Mouse (Mus musculus) MEL (cell line): Measurements from ENCODE around the gene Zmiz1. TPM values are rescaled to one million over a fixed set of nuclear protein-coding genes. Genes with fewer than 3 reads are reported as not detected.
A peak's percentile ranks its signal among the peaks of the same experiment; 100 is the strongest.

Experiments used
- DNase-seq: peaks from one replicate; pipeline ENCODE4 v3.0.0; 2011; ENCODE audit warnings: low read depth, low spot score
- H3K27ac ChIP-seq: 2 replicates; pipeline ENCODE4 v1.5.1; 2012; ENCODE audit warnings: low read depth, mild to moderate bottlenecking, control low read depth, low read length, moderate library complexity; ENCODE audit not compliant: control insufficient read depth
- H3K27me3 ChIP-seq, 2 experiments: fragments of 150-350 bp in 1 of 2; sonication (generic) in 1 of 2; 2 replicates each; pipeline ENCODE4 v1.6.1; 2012; ENCODE audit warnings: low read length in 2 of 2, mild to moderate bottlenecking in 2 of 2, improper control_type of control experiment in 1 of 2, moderate library complexity in 1 of 2; ENCODE audit not compliant: insufficient read depth in 2 of 2, control insufficient read depth in 1 of 2
- H3K36me3 ChIP-seq, 2 experiments: 2 replicates each; pipeline ENCODE4 v1.6.1; 2012 to 2014; ENCODE audit warnings: low read length in 2 of 2, improper control_type of control experiment in 1 of 2, inconsistent platforms in 1 of 2, mild to moderate bottlenecking in 1 of 2; ENCODE audit not compliant: insufficient read depth in 2 of 2, control insufficient read depth in 1 of 2
- H3K4me1 ChIP-seq, 2 experiments: fragments of 150-350 bp in 1 of 2; sonication (generic) in 1 of 2; 2 replicates each; pipeline ENCODE4 v1.6.1; 2012; ENCODE audit warnings: low read length in 2 of 2, improper control_type of control experiment in 1 of 2, mild to moderate bottlenecking in 1 of 2; ENCODE audit not compliant: insufficient read depth in 2 of 2, control insufficient read depth in 1 of 2
- H3K4me3 ChIP-seq, 2 experiments: fragments of 150-350 bp in 1 of 2; sonication (generic) in 1 of 2; 2 replicates each; pipeline ENCODE4 v1.5.1; 2012; ENCODE audit warnings: low read depth in 2 of 2, low read length in 2 of 2, mild to moderate bottlenecking in 2 of 2, moderate library complexity in 2 of 2, control low read depth in 1 of 2, improper control_type of control experiment in 1 of 2; ENCODE audit not compliant: control insufficient read depth in 1 of 2, insufficient read depth in 1 of 2
- H3K79me2 ChIP-seq: 2 replicates; pipeline ENCODE4 v1.6.1; 2012; ENCODE audit warnings: mild to moderate bottlenecking, low read length, moderate library complexity; ENCODE audit not compliant: control insufficient read depth, poor library complexity, insufficient read depth
- H3K9ac ChIP-seq: 2 replicates; pipeline ENCODE4 v1.6.1; 2012; ENCODE audit warnings: low read depth, mild to moderate bottlenecking, control low read depth, low read length, moderate library complexity; ENCODE audit not compliant: control insufficient read depth, poor library complexity, severe bottlenecking
- H3K9me3 ChIP-seq: fragments of 150-350 bp; sonication (generic); replicated peaks from 2 replicates; pipeline ENCODE4 v1.6.1; 2012; ENCODE audit warnings: mild to moderate bottlenecking, low read length, improper control_type of control experiment, moderate library complexity; ENCODE audit not compliant: insufficient read depth
- BHLHE40 ChIP-seq: IDR thresholded peaks from 2 replicates; pipeline ENCODE4 v1.6.1; 2012; ENCODE audit warnings: low read depth, mild to moderate bottlenecking, inconsistent platforms, low read length, improper control_type of control experiment, borderline replicate concordance
- CHD1 ChIP-seq: IDR thresholded peaks from 2 replicates; pipeline ENCODE4 v1.6.1; 2012; ENCODE audit warnings: low read depth, mild to moderate bottlenecking, inconsistent platforms, low read length, improper control_type of control experiment
- CHD2 ChIP-seq: IDR thresholded peaks from 2 replicates; pipeline ENCODE4 v1.6.1; 2011; ENCODE audit warnings: low read length, improper control_type of control experiment
- CTCF ChIP-seq, 3 experiments: IDR thresholded peaks in 2 of 3; conservative IDR thresholded peaks in 1 of 3; 2 replicates each; pipeline ENCODE4 v1.5.1; 2011 to 2012; ENCODE audit warnings: low read length in 3 of 3, low read depth in 2 of 3, mild to moderate bottlenecking in 2 of 3, improper control_type of control experiment in 1 of 3, inconsistent platforms in 1 of 3, mixed read lengths in 1 of 3, moderate library complexity in 1 of 3; ENCODE audit not compliant: control insufficient read depth in 1 of 3, insufficient read depth in 1 of 3, poor library complexity in 1 of 3, severe bottlenecking in 1 of 3
- E2F4 ChIP-seq: IDR thresholded peaks from 2 replicates; pipeline ENCODE4 v1.6.1; 2011; ENCODE audit warnings: low read depth, low read length, improper control_type of control experiment, borderline replicate concordance
- EP300 ChIP-seq, 2 experiments: IDR thresholded peaks; 2 replicates each; pipeline ENCODE4 v1.6.1; 2011; ENCODE audit warnings: improper control_type of control experiment in 2 of 2, low read length in 2 of 2, low read depth in 1 of 2, mild to moderate bottlenecking in 1 of 2
- GABPA ChIP-seq: IDR thresholded peaks from 2 replicates; pipeline ENCODE4 v1.6.1; 2012; ENCODE audit warnings: low read depth, mild to moderate bottlenecking, inconsistent platforms, low read length, improper control_type of control experiment, moderate library complexity
- GATA1 ChIP-seq: IDR thresholded peaks from 2 replicates; pipeline ENCODE4 v1.6.1; 2011; ENCODE audit warnings: low read depth, low read length, improper control_type of control experiment
- HCFC1 ChIP-seq: IDR thresholded peaks from 2 replicates; pipeline ENCODE4 v1.6.1; 2012; ENCODE audit warnings: low read depth, mild to moderate bottlenecking, inconsistent platforms, low read length, improper control_type of control experiment, moderate library complexity
- JUND ChIP-seq: IDR thresholded peaks from 2 replicates; pipeline ENCODE4 v1.6.1; 2011; ENCODE audit warnings: low read depth, mild to moderate bottlenecking, improper control_type of control experiment, low read length
- KAT2A ChIP-seq: conservative IDR thresholded peaks from 2 replicates; pipeline ENCODE4 v1.6.1; 2012; ENCODE audit warnings: low read depth, low read length, improper control_type of control experiment, inconsistent platforms
- MAFK ChIP-seq: IDR thresholded peaks from 2 replicates; pipeline ENCODE4 v1.6.1; 2011; ENCODE audit warnings: low read depth, mild to moderate bottlenecking, low read length, improper control_type of control experiment, borderline replicate concordance
- MAX ChIP-seq: IDR thresholded peaks from 2 replicates; pipeline ENCODE4 v1.6.1; 2011; ENCODE audit warnings: low read length, improper control_type of control experiment
- MAZ ChIP-seq: IDR thresholded peaks from 2 replicates; pipeline ENCODE4 v1.6.1; 2012; ENCODE audit warnings: low read depth, mild to moderate bottlenecking, inconsistent platforms, low read length, improper control_type of control experiment
- MEF2A ChIP-seq: IDR thresholded peaks from 2 replicates; pipeline ENCODE4 v1.6.1; 2014; ENCODE audit warnings: low read depth, mild to moderate bottlenecking, inconsistent platforms, low read length, improper control_type of control experiment; ENCODE audit not compliant: poor library complexity, insufficient replicate concordance, severe bottlenecking; ENCODE audit errors: extremely low read depth
- MXI1 ChIP-seq: IDR thresholded peaks from 2 replicates; pipeline ENCODE4 v1.6.1; 2011; ENCODE audit warnings: mild to moderate bottlenecking, low read depth, low read length, improper control_type of control experiment
- MYB ChIP-seq: IDR thresholded peaks from 2 replicates; pipeline ENCODE4 v1.6.1; 2011; ENCODE audit warnings: mild to moderate bottlenecking, low read depth, low read length, improper control_type of control experiment
- MYC ChIP-seq: IDR thresholded peaks from 2 replicates; pipeline ENCODE4 v1.6.1; 2011; ENCODE audit warnings: low read depth, mild to moderate bottlenecking, low read length, improper control_type of control experiment, moderate library complexity
- NELFE ChIP-seq: IDR thresholded peaks from 2 replicates; pipeline ENCODE4 v1.6.1; 2011; ENCODE audit warnings: low read depth, low read length, improper control_type of control experiment
- POLR2A ChIP-seq, 2 experiments: IDR thresholded peaks; 2 replicates each; pipeline ENCODE4 v1.6.1; 2011 to 2012; ENCODE audit warnings: low read length in 2 of 2, mild to moderate bottlenecking in 2 of 2, control low read depth in 1 of 2, improper control_type of control experiment in 1 of 2, low read depth in 1 of 2, moderate library complexity in 1 of 2; ENCODE audit not compliant: control insufficient read depth in 1 of 2, insufficient read depth in 1 of 2, poor library complexity in 1 of 2
- POLR2AphosphoS2 ChIP-seq: IDR thresholded peaks from 2 replicates; pipeline ENCODE4 v1.6.1; 2011; ENCODE audit warnings: low read length, improper control_type of control experiment
- POLR2AphosphoS5 ChIP-seq: IDR thresholded peaks from 2 replicates; pipeline ENCODE4 v1.6.1; 2012; ENCODE audit warnings: low read depth, borderline replicate concordance, mild to moderate bottlenecking, inconsistent platforms, low read length, moderate library complexity, mixed read lengths
- RAD21 ChIP-seq: IDR thresholded peaks from 2 replicates; pipeline ENCODE4 v1.6.1; 2011; ENCODE audit warnings: mild to moderate bottlenecking, low read depth, low read length, improper control_type of control experiment
- RCOR1 ChIP-seq: IDR thresholded peaks from 2 replicates; pipeline ENCODE4 v1.6.1; 2012; ENCODE audit warnings: low read depth, mild to moderate bottlenecking, inconsistent platforms, low read length, improper control_type of control experiment
- SIN3A ChIP-seq: IDR thresholded peaks from 2 replicates; pipeline ENCODE4 v1.6.1; 2012; ENCODE audit warnings: low read length, improper control_type of control experiment, inconsistent platforms
- SMC3 ChIP-seq: IDR thresholded peaks from 2 replicates; pipeline ENCODE4 v1.6.1; 2011; ENCODE audit warnings: low read depth, low read length, improper control_type of control experiment
- TAL1 ChIP-seq: IDR thresholded peaks from 2 replicates; pipeline ENCODE4 v1.6.1; 2012; ENCODE audit warnings: mild to moderate bottlenecking, inconsistent platforms, low read length, moderate library complexity, mixed read lengths
- TBP ChIP-seq: IDR thresholded peaks from 2 replicates; pipeline ENCODE4 v1.8.0; 2011; ENCODE audit warnings: low read depth, low read length, improper control_type of control experiment
- TCF12 ChIP-seq: IDR thresholded peaks from 2 replicates; pipeline ENCODE4 v1.6.1; 2014; ENCODE audit warnings: low read depth, mild to moderate bottlenecking, inconsistent platforms, low read length, improper control_type of control experiment, moderate library complexity
- UBTF ChIP-seq: IDR thresholded peaks from 2 replicates; pipeline ENCODE4 v1.6.1; 2012; ENCODE audit warnings: low read depth, mild to moderate bottlenecking, inconsistent platforms, low read length, improper control_type of control experiment, moderate library complexity, borderline replicate concordance; ENCODE audit not compliant: insufficient read depth
- USF1 ChIP-seq: IDR thresholded peaks from 2 replicates; pipeline ENCODE4 v1.6.1; 2014; ENCODE audit warnings: low read depth, mild to moderate bottlenecking, inconsistent platforms, low read length, improper control_type of control experiment, moderate library complexity
- USF2 ChIP-seq, 2 experiments: IDR thresholded peaks; 2 replicates each; pipeline ENCODE4 v1.6.1; 2011 to 2012; ENCODE audit warnings: improper control_type of control experiment in 2 of 2, low read length in 2 of 2, borderline replicate concordance in 1 of 2, inconsistent platforms in 1 of 2, low read depth in 1 of 2, mild to moderate bottlenecking in 1 of 2; ENCODE audit not compliant: insufficient read depth in 1 of 2
- ZC3H11A ChIP-seq: IDR thresholded peaks from 2 replicates; pipeline ENCODE4 v1.6.1; 2012; ENCODE audit warnings: low read depth, mild to moderate bottlenecking, inconsistent platforms, low read length, improper control_type of control experiment
- ZMIZ1 ChIP-seq: IDR thresholded peaks from 2 replicates; pipeline ENCODE4 v1.6.1; 2012; ENCODE audit warnings: low read depth, mild to moderate bottlenecking, inconsistent platforms, low read length, improper control_type of control experiment, moderate library complexity
- polyA plus RNA-seq, 2 experiments: library from polyadenylated mRNA; stranded (reverse) in 1 of 2; unstranded in 1 of 2; fragments of >175 nt in 1 of 2; fragments of >200 nt in 1 of 2; gene quantifications; 2 replicates each; pipeline versions ENCODE4 v1.2.1 to v1.2.4; 2012; ENCODE audit warnings: low replicate concordance in 2 of 2, low read depth in 1 of 2; ENCODE audit not compliant: insufficient read length in 2 of 2, insufficient read depth in 1 of 2, missing spikeins in 1 of 2
- total RNA-seq: library from RNA; depleted of rRNA; stranded (reverse); fragments of 300-350 nt; gene quantifications from 2 replicates; pipeline ENCODE4 v1.2.3, GENCODE M21; 2012

The Zmiz1 gene
- total and polyA plus RNA-seq, 3 experiments, result 2.7 to 19.9 TPM; not detected in 1

DNA sequence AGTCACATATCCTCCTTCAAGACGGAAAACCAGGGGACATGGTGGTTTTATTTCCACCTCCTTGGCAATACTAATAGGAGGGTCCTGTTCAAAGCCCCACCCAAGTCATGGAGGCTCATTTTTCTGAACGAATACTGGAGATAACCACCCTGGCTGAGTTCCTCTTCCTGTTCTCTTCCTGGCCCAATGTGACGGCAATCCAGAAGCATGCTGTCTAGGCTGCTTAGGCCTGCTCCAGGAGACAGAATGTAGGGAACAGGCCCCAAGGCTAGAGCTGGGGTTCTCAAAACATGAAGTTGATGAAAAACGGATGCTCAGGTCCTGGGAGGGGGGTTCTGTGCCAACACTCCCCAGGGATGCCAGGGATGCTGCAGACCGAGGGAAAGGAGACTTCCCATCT, 17.5 kb upstream of the Zmiz1 start (continued):
- TF ChIP-seq KAT2A, result 0 out of 2 replicates have a peak, but pooled peaks have one; percentile 14
- no peak for TF ChIP-seq GABPA
- TF ChIP-seq CTCF (IDR thresholded peaks at IDR 0.05 in 2 of 3, conservative IDR thresholded peaks at IDR 0.05 in 1 of 3; ENCODE audit: control insufficient read depth in 1 of 3, insufficient read depth in 1 of 3, low read depth in 2 of 3, low read length in 3 of 3, poor library complexity in 1 of 3, severe bottlenecking in 1 of 3), result no peak
- TF ChIP-seq MXI1, result peak; percentile 79
- TF ChIP-seq JUND, result no peak
- no peak for TF ChIP-seq TAL1
- TF ChIP-seq SIN3A, result peak; percentile 70
- TF ChIP-seq RCOR1, result no peak
- no peak for TF ChIP-seq SMC3
- peak; percentile 82 for TF ChIP-seq MYC
- TF ChIP-seq, all 39 proteins: peak for 17

DNA sequence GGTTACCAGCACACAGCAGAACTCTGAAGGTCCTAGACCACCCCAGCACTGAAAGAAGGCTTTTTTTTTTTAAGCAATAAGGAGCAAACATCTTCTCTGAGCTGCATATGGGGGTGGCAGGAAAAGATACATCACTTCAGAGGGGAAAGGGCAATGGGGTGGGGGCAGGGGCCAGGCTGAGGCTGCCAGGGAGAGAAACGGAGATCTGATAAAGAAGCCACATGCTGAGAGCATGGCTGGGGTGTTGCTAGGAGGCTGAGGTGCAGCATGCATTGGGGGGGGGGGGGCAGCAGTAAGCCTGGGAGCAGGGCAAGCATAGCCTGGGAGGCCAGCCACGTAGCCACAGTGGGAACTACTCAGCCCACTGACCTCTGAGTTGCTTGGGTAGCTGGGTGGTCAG, 16.3 kb upstream of the Zmiz1 start:
- H3K9ac ChIP-seq, result peak overlapping the region; percentile 80
- peak overlapping the region; percentile 70 for H3K27ac ChIP-seq
- peak overlapping the region; percentile 61 to 67 for H3K4me3 ChIP-seq
- H3K36me3 ChIP-seq, result peaks cover 0 to 26% of the 10 kb centered on the region in 2 experiments; a peak in 2 of 4 replicates
- no peaks in the 10 kb centered on the region for H3K9me3 ChIP-seq
- no peaks in the 10 kb centered on the region for H3K27me3 ChIP-seq
- H3K79me2 ChIP-seq, result peaks cover 17% of the 10 kb centered on the region
- peaks cover 11 to 43% of the 10 kb centered on the region in 2 experiments; a peak in 3 of 4 replicates for H3K4me1 ChIP-seq
- DNase-seq, result peak; percentile 68
- TF ChIP-seq POLR2A (IDR thresholded peaks at IDR 0.05; ENCODE audit: control insufficient read depth in 1 of 2, insufficient read depth in 1 of 2, low read depth in 1 of 2, low read length in 2 of 2, poor library complexity in 1 of 2), result no peak; a peak in 1 of 4 replicates
- TF ChIP-seq USF2 (IDR thresholded peaks at IDR 0.05; ENCODE audit: borderline replicate concordance in 1 of 2, insufficient read depth in 1 of 2, low read depth in 1 of 2, low read length in 2 of 2), result no peak
- no peak for TF ChIP-seq KAT2A
- no peak for TF ChIP-seq USF1
- TF ChIP-seq MAZ, result peak; percentile 71; the same call in 1 of the 2 replicates
- no peak for TF ChIP-seq E2F4
- TF ChIP-seq MAFK, result no peak
- TF ChIP-seq TCF12, result peak; percentile 56; the same call in 1 of the 2 replicates
- no peak for TF ChIP-seq JUND
- TF ChIP-seq RAD21, result no peak
- TF ChIP-seq NELFE, result no peak
- TF ChIP-seq MXI1, result peak; percentile 73
- peak; percentile 40; the same call in 1 of the 2 replicates for TF ChIP-seq GATA1
- peak; percentile 48; the same call in 1 of the 2 replicates for TF ChIP-seq CHD2
- no peak for TF ChIP-seq POLR2AphosphoS5
- TF ChIP-seq MEF2A, result no peak
- TF ChIP-seq ZC3H11A, result no peak
- TF ChIP-seq GABPA, result no peak
- 0 out of 2 replicates have a peak, but pooled peaks have one; percentile 17 for TF ChIP-seq MYC
- no peak for TF ChIP-seq ZMIZ1
- TF ChIP-seq TAL1, result no peak
- TF ChIP-seq UBTF, result no peak
- TF ChIP-seq MYB, result peak; percentile 56; the same call in 1 of the 2 replicates
- TF ChIP-seq TBP, result no peak
- TF ChIP-seq CTCF (IDR thresholded peaks at IDR 0.05 in 2 of 3, conservative IDR thresholded peaks at IDR 0.05 in 1 of 3; ENCODE audit: control insufficient read depth in 1 of 3, insufficient read depth in 1 of 3, low read depth in 2 of 3, low read length in 3 of 3, poor library complexity in 1 of 3, severe bottlenecking in 1 of 3), result no peak
- no peak for TF ChIP-seq POLR2AphosphoS2
- TF ChIP-seq CHD1, result no peak
- peak; percentile 61 for TF ChIP-seq SIN3A
- TF ChIP-seq MAX, result no peak; the same call in 1 of the 2 replicates
- TF ChIP-seq HCFC1, result 0 out of 2 replicates have a peak, but pooled peaks have one; percentile 47
- TF ChIP-seq EP300 (IDR thresholded peaks at IDR 0.05; ENCODE audit: low read depth in 1 of 2, low read length in 2 of 2), result peak; percentile 30 to 84; a peak in 3 of 4 replicates
- no peak for TF ChIP-seq BHLHE40
